Comparison of ENCODE assay signal across 11 mouse cellular contexts in genomic region chr19:42182673-42183072, GRCm38 (mm10). TPM values are rescaled to one million over a fixed set of nuclear protein-coding genes. Genes with fewer than 3 reads are reported as not detected.
DNase-seq lines count a peak whose midpoint lies in the region; ATAC-seq and TF ChIP-seq lines count a peak whose summit lies in the region.
"Had no signal": no experiment of that assay in that cellular context is flagged by ENCODE, and none has a peak within 500 bp of the region (broad histone marks: within the 10 kb centered on the region; RNA-seq: fewer than 3 reads in every experiment).

No protein-coding gene starts in this region.

- ATAC-seq in liver, postnatal 0 days: no peak
- ATAC-seq in forebrain, embryonic 15.5 days (replicated peaks): no peak

- no peak overlapping the region for H3K9ac ChIP-seq in liver, adult 2 months (ENCODE audit: low read depth, low read length)
- H3K9ac ChIP-seq in ES-Bruce4 (ENCODE audit: low read depth, poor library complexity, severe bottlenecking): no peak overlapping the region
- no peak overlapping the region for H3K9ac ChIP-seq in liver, postnatal 0 days (replicated peaks)
- no peak overlapping the region for H3K9ac ChIP-seq in forebrain, embryonic 15.5 days (replicated peaks)
- H3K9ac ChIP-seq: heart, embryonic 13.5 days; lung, embryonic 15.5 days had no signal

- DNase-seq in embryo, embryonic 10 days (ENCODE audit: low spot score): peak; percentile 34
- DNase-seq in embryo, embryonic 10.5 days (ENCODE audit: low spot score): no peak
- DNase-seq in liver, adult 2 months (ENCODE audit: extremely low read depth, low read depth, low spot score): no peak
- no peak for DNase-seq in liver
- no peak for DNase-seq in liver, postnatal 0 days
- DNase-seq in left cerebral cortex, adult 9 months (ENCODE audit: low spot score in 2 of 2): no peak
- DNase-seq: spleen, adult 18-20 months had no signal

- no peaks in the 10 kb centered on the region for H3K27me3 ChIP-seq in liver, adult 2 months (ENCODE audit: control insufficient read depth, insufficient read depth, low read length)
- H3K27me3 ChIP-seq in ES-Bruce4 (ENCODE audit: control insufficient read depth, insufficient read depth, low read length, poor library complexity, severe bottlenecking): no peaks in the 10 kb centered on the region
- H3K27me3 ChIP-seq in liver, postnatal 0 days (ENCODE audit: insufficient read depth, low read length): no peaks in the 10 kb centered on the region
- H3K27me3 ChIP-seq in forebrain, embryonic 15.5 days: no peaks in the 10 kb centered on the region
- H3K27me3 ChIP-seq: heart, embryonic 13.5 days; lung, embryonic 15.5 days had no signal

- H3K36me3 ChIP-seq in liver, adult 2 months (ENCODE audit: control insufficient read depth, insufficient read depth, low read length): peaks cover 35% of the 10 kb centered on the region; the same call in 1 of the 2 replicates
- peaks cover 15% of the 10 kb centered on the region for H3K36me3 ChIP-seq in ES-Bruce4 (ENCODE audit: control insufficient read depth, insufficient read depth, low read length, poor library complexity, severe bottlenecking)
- peaks cover 68% of the 10 kb centered on the region for H3K36me3 ChIP-seq in liver, postnatal 0 days (replicated peaks; ENCODE audit: insufficient read depth, low read length)
- peaks cover 34% of the 10 kb centered on the region for H3K36me3 ChIP-seq in forebrain, embryonic 15.5 days

- no peak overlapping the region for H3K4me2 ChIP-seq in liver, postnatal 0 days (ENCODE audit: low read depth, low read length)
- H3K4me2 ChIP-seq in forebrain, embryonic 15.5 days (replicated peaks): no peak overlapping the region
- H3K4me2 ChIP-seq: heart, embryonic 13.5 days; lung, embryonic 15.5 days had no signal

- H3K27ac ChIP-seq in liver, adult 2 months (replicated peaks; ENCODE audit: insufficient read depth, low read depth, low read length): no peak overlapping the region
- no peak overlapping the region for H3K27ac ChIP-seq in ES-Bruce4 (ENCODE audit: insufficient read depth, low read length)
- H3K27ac ChIP-seq in liver, postnatal 0 days (ENCODE audit: low read depth): no peak overlapping the region
- H3K27ac ChIP-seq in forebrain, embryonic 15.5 days (replicated peaks): no peak overlapping the region
- H3K27ac ChIP-seq: heart, embryonic 13.5 days; lung, embryonic 15.5 days had no signal

- H3K4me1 ChIP-seq in liver, adult 2 months (ENCODE audit: control insufficient read depth, insufficient read depth, low read length): no peaks in the 10 kb centered on the region
- H3K4me1 ChIP-seq in ES-Bruce4 (ENCODE audit: control insufficient read depth, insufficient read depth, low read length): no peaks in the 10 kb centered on the region
- H3K4me1 ChIP-seq in liver, postnatal 0 days (ENCODE audit: insufficient read depth): no peaks in the 10 kb centered on the region
- H3K4me1 ChIP-seq in forebrain, embryonic 15.5 days: no peaks in the 10 kb centered on the region
- H3K4me1 ChIP-seq: heart, embryonic 13.5 days had no signal

- TF ChIP-seq POLR2A in liver, adult 2 months (IDR thresholded peaks at IDR 0.05; ENCODE audit: extremely low read depth, insufficient read depth, low read length): no peak
- TF ChIP-seq POLR2A in ES-Bruce4 (IDR thresholded peaks at IDR 0.05; ENCODE audit: insufficient read depth, low read length): no peak

- no peak for TF ChIP-seq EP300 in ES-Bruce4 (IDR thresholded peaks at IDR 0.05; ENCODE audit: insufficient read depth, low read depth, low read length)
- TF ChIP-seq EP300 in liver, postnatal 0 days (IDR thresholded peaks at IDR 0.05; ENCODE audit: low read depth): no peak

- no peak overlapping the region for H3K4me3 ChIP-seq in liver, adult 2 months (ENCODE audit: insufficient read depth, low read depth, low read length)
- H3K4me3 ChIP-seq in ES-Bruce4 (ENCODE audit: low read depth, low read length): no peak overlapping the region
- no peak overlapping the region for H3K4me3 ChIP-seq in liver, postnatal 0 days (ENCODE audit: low read depth, low read length)
- no peak overlapping the region for H3K4me3 ChIP-seq in forebrain, embryonic 15.5 days
- H3K4me3 ChIP-seq: heart, embryonic 13.5 days; lung, embryonic 15.5 days had no signal

- no peaks in the 10 kb centered on the region for H3K9me3 ChIP-seq in ES-Bruce4 (replicated peaks; ENCODE audit: control insufficient read depth, insufficient read depth, low read length, poor library complexity, severe bottlenecking)
- no peaks in the 10 kb centered on the region for H3K9me3 ChIP-seq in liver, postnatal 0 days (ENCODE audit: low read length)
- no peaks in the 10 kb centered on the region for H3K9me3 ChIP-seq in forebrain, embryonic 15.5 days
- H3K9me3 ChIP-seq: heart, embryonic 13.5 days; lung, embryonic 15.5 days had no signal

- WGBS in liver, adult 2 months: 75% methylated on average over 6 of the region's 6 CpGs
- WGBS in liver, postnatal 0 days (ENCODE audit: insufficient replicate concordance): 77% methylated on average over 6 of the region's 6 CpGs
- 62% methylated on average over 6 of the region's 6 CpGs for WGBS in forebrain, embryonic 15.5 days

- TF ChIP-seq CTCF in liver, adult 2 months (IDR thresholded peaks at IDR 0.05; ENCODE audit: low read depth, low read length): peak; percentile 56
- TF ChIP-seq CTCF in ES-Bruce4 (IDR thresholded peaks at IDR 0.05; ENCODE audit: low read depth, low read length): peak; percentile 84
- TF ChIP-seq CTCF in liver, postnatal 0 days (IDR thresholded peaks at IDR 0.05; ENCODE audit: low read depth): peak; percentile 64

- no peaks in the 10 kb centered on the region for H3K79me2 ChIP-seq in liver, adult 2 months (ENCODE audit: control insufficient read depth, insufficient read depth, low read length)

RNA-seq across cellular contexts. Expression of gene Zfyve27, which starts 18.9 kb away (rescaled TPM):
- 11.1 and 13.4 TPM in 2 replicates for total RNA-seq in liver, adult 2 months (2014; rRNA removed)
- polyA plus RNA-seq in liver, adult 2 months (2012; rRNA removed): 14.1 and 22.0 TPM in 2 replicates
- polyA plus RNA-seq in ES-Bruce4 (2011; ENCODE audit: insufficient read depth, insufficient read length, low read depth, missing spikeins): 24.4 and 25.0 TPM in 2 replicates
- 8.0 and 8.5 TPM in 2 replicates for polyA plus RNA-seq in liver, postnatal 0 days (2015; fragmentation: Nextera tagmentation; extraction: Ambion mirVana)
- polyA plus RNA-seq in forebrain, embryonic 15.5 days (2015; fragmentation: Nextera tagmentation; extraction: Ambion mirVana): 64.1 and 64.8 TPM in 2 replicates

RNA-seq across cellular contexts. Expression of gene Sfrp5, which starts 19.4 kb away (rescaled TPM):
- total RNA-seq in liver, adult 2 months (2014; rRNA removed): not detected in 2 replicates
- polyA plus RNA-seq in liver, adult 2 months (2012; rRNA removed): 0.12 TPM in 1 of 2 replicates, not detected in the other
- 0.42 and 0.47 TPM in 2 replicates for polyA plus RNA-seq in ES-Bruce4 (2011; ENCODE audit: insufficient read depth, insufficient read length, low read depth, missing spikeins)
- not detected in 2 replicates for polyA plus RNA-seq in liver, postnatal 0 days (2015; fragmentation: Nextera tagmentation; extraction: Ambion mirVana)
- 0.54 and 0.78 TPM in 2 replicates for polyA plus RNA-seq in forebrain, embryonic 15.5 days (2015; fragmentation: Nextera tagmentation; extraction: Ambion mirVana)

RNA-seq across cellular contexts. Expression of gene Marveld1, which starts 35.5 kb away (rescaled TPM):
- total RNA-seq in liver, adult 2 months (2014; rRNA removed): 11.9 and 12.1 TPM in 2 replicates
- 25.7 and 29.8 TPM in 2 replicates for polyA plus RNA-seq in liver, adult 2 months (2012; rRNA removed)
- 15.0 and 17.7 TPM in 2 replicates for polyA plus RNA-seq in ES-Bruce4 (2011; ENCODE audit: insufficient read depth, insufficient read length, low read depth, missing spikeins)
- polyA plus RNA-seq in liver, postnatal 0 days (2015; fragmentation: Nextera tagmentation; extraction: Ambion mirVana): 4.7 and 6.6 TPM in 2 replicates
- polyA plus RNA-seq in forebrain, embryonic 15.5 days (2015; fragmentation: Nextera tagmentation; extraction: Ambion mirVana): 1.7 and 2.6 TPM in 2 replicates

RNA-seq across cellular contexts. Expression of gene Avpi1, which starts 53.8 kb away (rescaled TPM):
- total RNA-seq in liver, adult 2 months (2014; rRNA removed): 49.0 and 53.6 TPM in 2 replicates
- polyA plus RNA-seq in liver, adult 2 months (2012; rRNA removed): 35.9 and 38.2 TPM in 2 replicates
- 44.7 and 49.2 TPM in 2 replicates for polyA plus RNA-seq in ES-Bruce4 (2011; ENCODE audit: insufficient read depth, insufficient read length, low read depth, missing spikeins)
- polyA plus RNA-seq in liver, postnatal 0 days (2015; fragmentation: Nextera tagmentation; extraction: Ambion mirVana): 50.0 and 58.5 TPM in 2 replicates
- 7.2 and 8.1 TPM in 2 replicates for polyA plus RNA-seq in forebrain, embryonic 15.5 days (2015; fragmentation: Nextera tagmentation; extraction: Ambion mirVana)
